Mouse (Mus musculus): ENCODE measurements at regions not wholly inside any gene's neighbourhood (a gene's known extent, or its start where the extent isn't known, plus 50 kb on each side); places are given as distances from the start of the nearest gene placed in this dataset.
"Not testable (repeated sequence)": the region's sequence is repeated elsewhere in the genome, so short reads cannot be mapped to it uniquely, and the experiment has no call there.

GRCm38 (mm10) chr5:97831421-97831820 lies 199.4 kb downstream of the Antxr2 start:
- no peak for DNase-seq

- no peak for DNase-seq
These were observed 213.4 kb downstream of the Antxr2 start for GRCm38 (mm10) chr5:97817485-97817884.

GRCm38 (mm10) chr5:97815357-97815756 lies 215.5 kb downstream of the Antxr2 start:
- no peak for DNase-seq

- DNase-seq: no peak
These were observed 216.1 kb downstream of the Antxr2 start for GRCm38 (mm10) chr5:97814700-97815099.

- no peak for DNase-seq
These were observed 218.1 kb downstream of the Antxr2 start for GRCm38 (mm10) chr5:97812611-97813350.

- DNase-seq: no peak
These were observed 221.8 kb downstream of the Antxr2 start for GRCm38 (mm10) chr5:97809007-97809406.

- no peak for DNase-seq
These were observed 223.7 kb downstream of the Antxr2 start for GRCm38 (mm10) chr5:97807171-97807570.

GRCm38 (mm10) chr5:97806754-97807153 lies 224.1 kb downstream of the Antxr2 start:
- DNase-seq: no peak

GRCm38 (mm10) chr5:97800017-97800416 lies 230.8 kb downstream of the Antxr2 start:
- DNase-seq: no peak

DNA sequence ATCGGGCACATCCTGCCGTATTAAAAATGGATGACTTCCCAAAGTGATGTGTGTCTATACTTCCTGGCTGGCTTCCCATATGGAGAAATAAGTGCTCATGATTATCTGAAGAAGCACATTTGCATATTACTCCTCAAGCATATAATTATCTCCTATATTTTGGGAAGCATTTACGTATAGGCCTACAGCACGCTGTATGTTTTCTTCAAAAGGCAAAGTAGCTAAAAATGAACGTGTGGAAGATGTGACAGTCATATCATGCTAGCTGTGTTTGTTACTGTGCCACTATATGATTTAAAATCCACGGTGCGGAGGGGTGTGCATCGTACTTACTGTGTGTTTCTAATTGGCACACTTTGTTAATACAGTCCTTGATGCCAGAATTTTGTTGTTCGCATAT lies 242.7 kb downstream of the Antxr2 start:
- no peak for DNase-seq

- DNase-seq: no peak
These were observed 243.8 kb downstream of the Antxr2 start for GRCm38 (mm10) chr5:97787001-97787400.

DNA sequence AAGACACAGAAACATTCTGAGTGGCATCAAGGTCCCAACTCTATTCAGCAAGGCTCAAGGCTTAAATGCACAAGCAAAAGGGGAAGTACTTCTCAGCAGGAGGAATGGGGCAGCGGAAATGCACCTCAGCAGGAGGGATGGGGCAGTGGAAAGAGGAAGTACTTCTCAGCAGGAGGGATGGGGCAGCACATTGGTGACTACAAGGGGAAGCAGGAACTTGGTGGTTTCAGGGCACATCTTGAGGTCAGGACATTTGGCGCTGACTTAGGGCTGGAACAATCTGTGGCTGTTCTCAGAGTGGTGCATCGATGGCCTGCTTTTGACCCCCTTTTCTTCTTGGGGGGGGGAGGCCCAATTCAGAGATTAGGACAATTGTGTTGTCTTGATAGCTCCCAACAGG lies 255.7 kb downstream of the Antxr2 start:
- not testable (repeated sequence) for DNase-seq

GRCm38 (mm10) chr5:97773451-97773850 lies 257.4 kb downstream of the Antxr2 start:
- DNase-seq: peak in 1 of 2 experiments; percentile 4

GRCm38 (mm10) chr5:97737339-97737738 lies 280.5 kb upstream of the Gk2 start:
- DNase-seq: no peak

DNA sequence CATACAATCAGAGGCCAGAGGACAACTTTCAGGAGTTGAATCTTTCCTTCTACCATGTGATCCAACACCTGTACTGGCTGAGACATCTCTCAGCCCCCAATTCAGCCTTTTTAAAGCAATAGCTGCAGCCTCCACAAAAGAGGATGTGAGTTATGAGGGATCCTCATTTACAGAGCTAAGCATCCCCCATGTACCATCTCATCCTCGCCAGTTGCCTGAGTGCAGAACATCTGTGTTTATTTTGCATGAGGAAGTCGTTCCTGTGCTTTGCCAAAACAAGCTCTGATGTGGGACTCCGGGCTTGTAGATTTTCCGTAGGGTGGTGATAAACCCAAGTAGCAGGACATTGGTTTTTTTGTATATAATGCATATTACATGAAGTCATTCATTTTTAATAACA lies 274.1 kb upstream of the Gk2 start:
- no peak for DNase-seq

DNA sequence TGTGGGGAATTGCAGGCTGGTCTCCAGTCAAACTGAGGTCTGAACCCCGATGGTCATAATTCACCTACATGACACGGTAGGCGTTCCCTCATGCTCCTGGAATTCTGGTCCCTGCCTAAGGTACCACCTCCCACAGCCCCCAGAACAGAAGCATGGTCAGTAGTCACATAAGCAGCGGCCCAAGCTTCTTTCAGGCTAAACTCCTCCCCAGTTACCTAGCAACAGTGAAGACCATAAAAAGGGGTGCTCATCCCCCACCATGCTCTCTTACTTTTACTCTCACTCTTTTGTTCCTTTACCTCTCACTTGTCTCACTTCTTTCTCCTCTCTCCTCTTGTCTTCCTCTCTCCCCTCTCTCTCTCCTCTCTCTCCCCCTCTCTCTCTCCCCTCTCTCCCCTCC lies 262.5 kb upstream of the Gk2 start:
- not testable (repeated sequence) for DNase-seq

GRCm38 (mm10) chr5:97705270-97705669 lies 248.4 kb upstream of the Gk2 start:
- no peak for DNase-seq

DNA sequence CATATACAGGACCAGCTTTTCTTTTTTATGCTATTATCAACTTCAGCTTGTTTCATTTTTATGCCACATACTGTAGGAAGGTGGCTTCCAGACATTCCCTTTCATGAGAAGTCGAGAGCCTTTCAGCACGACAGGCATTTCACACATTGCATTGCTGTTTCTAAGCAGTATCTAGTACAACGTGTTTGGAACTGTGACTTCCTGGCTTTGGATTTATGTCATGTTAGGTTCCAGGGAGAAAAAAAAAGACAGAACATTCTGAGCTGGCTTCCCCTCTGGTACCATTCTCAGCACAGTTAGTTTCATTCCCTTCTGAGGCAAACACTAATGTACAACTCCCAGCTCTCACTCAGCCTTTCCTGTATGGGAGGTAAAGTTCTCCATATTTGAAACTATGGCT lies 243.7 kb upstream of the Gk2 start:
- no peak for DNase-seq

DNA sequence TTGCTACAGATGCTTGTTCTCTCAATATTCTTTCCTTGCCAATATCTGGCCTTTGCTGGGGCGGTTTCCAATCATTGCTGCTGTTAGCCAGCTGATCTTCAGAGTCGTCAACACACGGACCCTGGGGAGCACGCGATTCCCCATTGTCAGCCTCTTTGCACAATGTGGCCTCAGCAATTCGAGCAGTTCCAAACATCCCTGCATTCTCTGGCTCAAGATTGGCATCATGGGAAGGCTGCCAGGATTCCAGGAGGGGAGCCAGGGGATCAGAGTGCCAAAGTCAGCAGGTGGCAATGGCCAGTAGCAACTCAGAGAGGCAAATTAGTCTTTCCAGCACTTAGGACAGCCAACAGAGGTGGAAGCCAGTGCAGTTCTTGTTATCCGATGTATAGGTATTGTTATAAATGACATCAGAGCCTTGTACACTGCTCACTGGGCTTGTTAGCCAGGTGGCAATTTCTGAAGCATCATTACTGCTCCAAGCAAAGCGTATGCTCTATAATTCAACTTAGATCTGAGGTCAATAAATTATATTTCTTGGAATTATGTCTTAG lies 240.8 kb upstream of the Gk2 start:
- peak; percentile 31 to 50 for DNase-seq

DNA sequence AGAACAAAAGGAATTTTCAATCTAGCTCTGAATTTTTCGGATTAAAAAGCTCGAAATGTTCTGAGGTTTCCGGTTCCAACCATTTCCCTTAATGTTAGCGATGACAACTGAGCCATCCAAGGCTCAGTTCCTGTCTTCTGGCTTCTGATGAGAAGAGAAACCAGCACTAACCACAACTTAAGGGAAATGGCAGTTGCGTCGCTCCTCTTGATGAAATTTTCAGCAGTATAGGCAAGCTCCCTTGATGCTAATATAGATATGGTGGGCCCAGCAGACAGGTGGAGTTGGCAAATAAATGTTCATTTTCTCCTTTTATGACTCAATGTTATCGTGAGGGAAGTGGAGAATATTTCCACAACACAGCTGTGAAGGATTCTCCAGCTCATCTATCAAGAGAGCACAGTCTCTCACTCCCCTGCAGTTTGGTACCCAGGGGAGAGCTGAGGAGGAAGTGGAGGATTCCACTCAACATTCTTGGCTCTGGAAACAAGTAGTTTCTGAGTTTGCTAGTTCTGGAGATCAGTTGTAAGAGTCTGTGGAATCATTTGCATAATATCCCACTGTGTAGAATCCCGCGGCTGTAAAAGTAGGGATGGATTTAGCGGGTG lies 236.6 kb upstream of the Gk2 start:
- DNase-seq: no peak

DNA sequence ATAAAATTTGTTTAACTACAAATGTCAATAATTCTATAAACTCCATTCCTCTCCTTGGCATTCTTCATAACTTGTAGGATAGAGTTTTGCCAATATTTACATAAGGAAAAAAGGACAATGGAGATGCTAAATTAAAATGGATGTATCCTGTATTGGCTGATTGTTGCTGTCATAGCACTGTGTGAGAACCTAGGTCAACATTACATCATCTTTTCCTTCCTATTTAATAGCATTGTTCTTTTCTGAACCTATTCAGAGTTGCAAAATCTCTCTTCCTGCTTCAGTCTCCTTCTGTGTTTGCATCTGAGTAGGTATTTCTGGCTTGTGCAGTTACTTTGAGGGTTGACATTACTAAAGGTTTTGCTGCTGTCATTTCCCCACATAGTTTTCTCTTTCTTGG lies 228.6 kb upstream of the Gk2 start:
- DNase-seq: no peak

GRCm38 (mm10) chr5:97684592-97685258 lies 227.9 kb upstream of the Gk2 start:
- DNase-seq: no peak

DNA sequence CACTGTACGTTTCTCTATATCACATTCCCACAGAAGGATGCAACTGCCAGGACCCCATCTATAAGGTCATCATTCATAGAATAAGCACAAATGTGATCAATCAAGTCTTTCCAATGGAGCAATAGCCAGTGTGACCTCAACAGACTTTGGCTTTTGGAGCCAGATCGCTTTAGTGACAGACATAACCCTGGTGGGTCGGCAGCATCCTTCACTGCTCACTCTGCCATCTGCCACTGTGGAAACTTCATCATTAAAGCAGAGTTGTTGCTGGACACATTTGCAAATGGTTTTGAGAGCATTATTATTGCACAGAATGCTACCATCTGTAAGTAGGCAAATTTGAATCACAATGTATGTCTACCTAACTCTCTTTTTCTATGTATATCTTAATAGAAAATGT lies 212.9 kb upstream of the Gk2 start:
- DNase-seq: no peak
